Mouse (Mus musculus) megakaryocyte, embryonic 14.5 days (primary cell): ENCODE results near the gene Ddah2.

ENCODE experiments used
- FLI1 ChIP-seq: IDR thresholded peaks from 2 replicates; pipeline ENCODE4 v1.6.1; 2012; ENCODE audit warnings: low read length, inconsistent platforms, mixed read lengths
- GATA1 ChIP-seq: IDR thresholded peaks from 3 replicates; pipeline ENCODE4 v1.6.1; 2012; ENCODE audit warnings: mixed read lengths, low read length, inconsistent platforms, borderline replicate concordance

DNA sequence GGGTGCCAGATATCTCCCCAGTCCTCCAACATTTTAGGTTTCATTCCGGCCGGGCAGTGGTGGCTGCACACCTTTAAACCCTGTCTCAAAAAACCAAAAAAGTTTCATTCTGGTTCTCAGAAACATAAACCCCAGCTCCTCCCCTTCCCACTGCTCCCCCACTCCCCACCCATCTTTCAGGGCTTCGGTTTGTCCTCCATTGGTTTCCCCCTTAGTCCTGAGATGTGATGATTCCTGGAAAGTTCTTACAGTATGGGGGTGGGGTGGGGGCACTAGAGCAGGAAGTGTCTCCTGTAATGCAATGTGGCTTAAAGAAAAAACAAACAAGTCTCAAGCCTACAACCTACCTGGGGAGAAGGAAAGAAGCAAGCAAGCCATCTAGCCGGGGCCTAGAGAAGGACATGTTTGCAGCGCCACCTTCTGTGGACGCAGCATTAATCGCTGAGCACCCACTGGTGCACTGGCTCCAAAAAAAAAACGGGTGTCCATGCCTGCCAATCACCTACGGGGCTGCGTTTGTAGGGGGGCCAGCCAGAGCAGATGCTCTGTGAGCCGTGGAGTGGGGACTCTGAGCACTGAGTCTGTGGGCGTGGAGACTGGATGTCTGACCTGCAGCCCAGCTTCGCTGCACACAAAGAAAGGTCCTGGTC lies 47.0 kb downstream of the Ddah2 start:
- TF ChIP-seq GATA1 (no peak), FLI1 (no peak)
